In the genomic region with DNA sequence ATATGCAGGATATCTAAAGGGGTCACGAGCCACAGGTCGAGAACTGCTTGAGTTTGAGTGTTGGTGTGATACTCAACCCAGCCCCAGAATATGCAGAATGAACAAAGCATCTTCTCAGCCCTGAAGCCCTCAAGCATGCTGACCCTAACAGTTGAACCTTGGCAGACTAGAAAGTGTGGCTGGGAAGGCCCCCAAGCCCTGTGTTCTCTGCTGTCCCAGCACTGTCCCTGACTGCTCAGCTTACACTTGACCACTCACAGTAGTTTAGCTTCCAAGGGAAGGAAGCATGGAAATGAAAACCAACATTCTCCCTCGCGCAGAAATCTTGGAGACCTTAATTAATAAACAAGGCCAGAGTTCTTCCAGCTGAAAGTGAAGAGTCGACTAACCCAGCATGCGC, we compare ENCODE assay signal across 21 mouse cellular contexts.
"Had no signal": no experiment of that assay in that cellular context is flagged by ENCODE, and none has a peak within 500 bp of the region (broad histone marks: within the 10 kb centered on the region; RNA-seq: fewer than 3 reads in every experiment).

No protein-coding gene starts in this region.

- H3K9me3 ChIP-seq: liver, embryonic 13.5 days; megakaryocyte, embryonic 14.5 days; neural tube, embryonic 12.5 days; neural tube, embryonic 15.5 days had no signal

- DNase-seq: kidney, adult 18-20 months; kidney, adult 9 months; kidney, postnatal 10 days; layer of hippocampus, adult 9-11 months; layer of hippocampus, postnatal 36 days; liver, embryonic 13.5 days; right cerebral cortex, adult 18-20 months; right cerebral cortex, postnatal 14 days; right cerebral cortex, postnatal 4 days; thymus, adult 2 months; thymus, postnatal 14 days; thymus, postnatal 4 days had no signal

- H3K4me3 ChIP-seq: layer of hippocampus, adult 2 months; left cerebral cortex, adult 2 months; liver, embryonic 13.5 days; megakaryocyte, embryonic 14.5 days; neural tube, embryonic 12.5 days; neural tube, embryonic 15.5 days had no signal

- H3K9ac ChIP-seq: liver, embryonic 13.5 days; neural tube, embryonic 12.5 days; neural tube, embryonic 15.5 days had no signal

- H3K4me2 ChIP-seq: liver, embryonic 13.5 days; neural tube, embryonic 12.5 days; neural tube, embryonic 15.5 days had no signal

- ATAC-seq: hindbrain, postnatal 0 days; inflammation-experienced regulatory T-cells, adult 6 months; intestine, embryonic 16.5 days had no signal

- H3K4me1 ChIP-seq: liver, embryonic 13.5 days; neural tube, embryonic 12.5 days; neural tube, embryonic 15.5 days had no signal

- H3K36me3 ChIP-seq: liver, embryonic 13.5 days had no signal

- H3K27me3 ChIP-seq: liver, embryonic 13.5 days; megakaryocyte, embryonic 14.5 days; neural tube, embryonic 12.5 days; neural tube, embryonic 15.5 days had no signal

- H3K27ac ChIP-seq: hindbrain, postnatal 0 days; layer of hippocampus, adult 2 months; liver, embryonic 13.5 days; neural tube, embryonic 12.5 days; neural tube, embryonic 15.5 days; stomach, postnatal 0 days had no signal
